Mouse (Mus musculus): ENCODE measurements at regions not wholly inside any gene's neighbourhood (a gene's known extent, or its start where the extent isn't known, plus 50 kb on each side); places are given as distances from the start of the nearest gene placed in this dataset.
"Not testable (repeated sequence)": the region's sequence is repeated elsewhere in the genome, so short reads cannot be mapped to it uniquely, and the experiment has no call there.

GRCm38 (mm10) chr8:78118493-78118892, 94.6 kb upstream of the Ttc29 start:
- 91% methylated on average over 9 of the region's 9 CpGs for WGBS
- H3K27me3 ChIP-seq (ENCODE audit: control insufficient read depth, insufficient read depth, low read length): no peaks in the 10 kb centered on the region
- H3K4me3 ChIP-seq (ENCODE audit: low read depth, low read length): no peak overlapping the region
- DNase-seq (ENCODE audit: low spot score) (no peak), ATAC-seq (ENCODE audit: low FRiP score) (no peak)
- H3K36me3 ChIP-seq (ENCODE audit: control insufficient read depth, insufficient read depth, low read length): no peaks in the 10 kb centered on the region
- H3K9ac ChIP-seq (ENCODE audit: low read depth, low read length): no peak overlapping the region
- H3K4me2 ChIP-seq (replicated peaks; ENCODE audit: low read depth, low read length): no peak overlapping the region
- H3K4me1 ChIP-seq (replicated peaks; ENCODE audit: control insufficient read depth, insufficient read depth, low read length): no peaks in the 10 kb centered on the region
- H3K9me3 ChIP-seq (ENCODE audit: control insufficient read depth, low read length): no peaks in the 10 kb centered on the region
- H3K27ac ChIP-seq (ENCODE audit: low read depth, low read length): no peak overlapping the region

DNA sequence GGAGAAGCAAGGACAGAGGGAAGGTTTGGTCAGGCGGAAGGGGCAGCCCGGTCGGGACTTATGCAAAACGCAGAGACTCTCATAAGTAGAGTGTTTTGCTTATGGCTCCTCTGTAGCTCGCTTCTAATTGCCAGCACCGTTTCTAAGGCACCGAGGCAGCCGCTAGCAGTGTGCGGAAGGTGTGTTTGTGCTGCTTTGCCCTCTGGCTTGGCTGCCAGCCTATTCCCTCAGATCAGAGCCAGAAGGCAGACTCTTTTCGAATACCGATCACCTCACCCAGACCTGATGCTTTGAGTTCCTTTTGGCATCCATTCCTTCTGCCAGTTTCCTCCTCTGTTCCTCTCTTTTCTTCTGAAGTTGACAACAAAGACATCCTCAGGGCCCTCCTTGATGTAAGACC, 93.4 kb upstream of the Ttc29 start:
- no peak overlapping the region for H3K4me2 ChIP-seq (replicated peaks; ENCODE audit: low read depth, low read length)
- no peaks in the 10 kb centered on the region for H3K27me3 ChIP-seq (ENCODE audit: control insufficient read depth, insufficient read depth, low read length)
- no peak for DNase-seq (ENCODE audit: low spot score)
- WGBS: 78% methylated on average over 11 of the region's 11 CpGs
- no peaks in the 10 kb centered on the region for H3K9me3 ChIP-seq (ENCODE audit: control insufficient read depth, low read length)
- no peak for ATAC-seq (ENCODE audit: low FRiP score)
- no peak overlapping the region for H3K9ac ChIP-seq (ENCODE audit: low read depth, low read length)
- no peaks in the 10 kb centered on the region for H3K4me1 ChIP-seq (replicated peaks; ENCODE audit: control insufficient read depth, insufficient read depth, low read length)
- H3K36me3 ChIP-seq (ENCODE audit: control insufficient read depth, insufficient read depth, low read length): no peaks in the 10 kb centered on the region
- H3K4me3 ChIP-seq (ENCODE audit: low read depth, low read length): no peak overlapping the region
- no peak overlapping the region for H3K27ac ChIP-seq (ENCODE audit: low read depth, low read length)

DNA sequence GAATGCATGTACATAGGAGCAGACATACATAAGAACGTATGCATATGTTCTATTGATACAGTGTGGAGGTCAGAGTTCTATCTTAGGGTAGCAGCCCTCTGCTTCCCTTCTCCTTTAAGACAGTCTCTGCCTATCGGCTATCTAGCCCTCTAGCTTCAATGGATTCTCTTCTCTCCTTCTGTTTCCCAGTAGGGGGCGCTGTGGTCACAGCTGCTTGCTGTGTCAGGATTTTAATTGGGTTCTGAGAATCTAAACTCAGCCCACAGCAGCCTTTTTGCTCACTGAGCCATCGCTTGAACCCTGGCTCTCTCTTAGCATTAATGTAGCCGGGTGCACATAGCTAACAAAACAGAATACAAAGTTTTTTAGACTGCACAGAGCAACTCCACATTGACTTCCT, 88.8 kb upstream of the Ttc29 start:
- Histone ChIP-seq H3K9ac (ENCODE audit: low read depth, low read length) (no peak overlapping the region), H3K9me3 (ENCODE audit: control insufficient read depth, low read length) (no peaks in the 10 kb centered on the region), H3K4me3 (ENCODE audit: low read depth, low read length) (no peak overlapping the region), H3K27ac (ENCODE audit: low read depth, low read length) (no peak overlapping the region), H3K36me3 (ENCODE audit: control insufficient read depth, insufficient read depth, low read length) (no peaks in the 10 kb centered on the region), H3K27me3 (ENCODE audit: control insufficient read depth, insufficient read depth, low read length) (no peaks in the 10 kb centered on the region), H3K4me1 (replicated peaks; ENCODE audit: control insufficient read depth, insufficient read depth, low read length) (no peaks in the 10 kb centered on the region), H3K4me2 (replicated peaks; ENCODE audit: low read depth, low read length) (no peak overlapping the region)
- DNase-seq (ENCODE audit: low spot score) (peak; percentile 62), ATAC-seq (ENCODE audit: low FRiP score) (no peak)
- 58% methylated on average over 5 of the region's 5 CpGs for WGBS

DNA sequence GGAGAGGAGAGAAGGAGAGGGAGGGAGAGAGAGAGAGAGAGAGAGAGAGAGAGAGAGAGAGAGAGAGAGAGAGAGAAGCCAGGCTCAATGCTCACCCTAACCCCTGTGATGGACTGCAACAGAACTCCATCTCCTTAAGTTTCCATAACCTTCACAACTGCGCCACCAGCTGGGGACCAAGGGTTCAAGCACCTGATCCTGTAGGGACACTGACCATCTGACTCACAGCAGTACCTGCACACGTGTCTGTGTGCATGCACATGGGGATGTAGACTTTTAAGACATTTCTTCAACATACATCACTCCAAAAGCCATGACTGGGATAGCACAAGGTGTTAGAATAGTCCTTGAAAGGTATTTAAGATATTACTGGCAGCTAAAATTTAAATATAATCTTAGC, 85.2 kb upstream of the Ttc29 start:
- H3K27ac ChIP-seq (ENCODE audit: low read depth, low read length): no peak overlapping the region
- ATAC-seq (ENCODE audit: low FRiP score) (no peak), DNase-seq (ENCODE audit: low spot score) (peak; percentile 39)
- H3K4me1 ChIP-seq (replicated peaks; ENCODE audit: control insufficient read depth, insufficient read depth, low read length): no peaks in the 10 kb centered on the region
- H3K4me3 ChIP-seq (ENCODE audit: low read depth, low read length): no peak overlapping the region
- no peak overlapping the region for H3K4me2 ChIP-seq (replicated peaks; ENCODE audit: low read depth, low read length)
- no peaks in the 10 kb centered on the region for H3K36me3 ChIP-seq (ENCODE audit: control insufficient read depth, insufficient read depth, low read length)
- H3K27me3 ChIP-seq (ENCODE audit: control insufficient read depth, insufficient read depth, low read length): no peaks in the 10 kb centered on the region
- H3K9me3 ChIP-seq (ENCODE audit: control insufficient read depth, low read length): no peaks in the 10 kb centered on the region
- 18% methylated on average over 2 of the region's 2 CpGs for WGBS
- no peak overlapping the region for H3K9ac ChIP-seq (ENCODE audit: low read depth, low read length)

DNA sequence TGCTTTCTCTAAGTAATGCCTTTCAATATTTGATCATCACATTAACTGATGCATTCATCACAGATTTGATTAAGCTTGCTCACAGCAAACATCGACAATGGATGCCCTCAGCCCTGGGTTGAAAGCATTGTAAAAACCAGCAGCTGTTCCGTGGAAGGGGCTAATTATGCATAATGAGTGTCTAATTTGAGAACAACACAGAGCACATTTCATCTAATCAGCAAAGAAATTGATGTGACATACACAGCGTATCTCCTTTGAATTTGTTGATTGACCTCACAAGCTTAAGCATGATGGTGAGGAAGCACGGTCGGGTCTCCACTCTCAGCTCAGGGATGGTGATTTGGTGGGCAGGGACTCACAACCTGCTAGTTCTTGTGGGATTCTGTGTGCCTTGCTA, 84.0 kb upstream of the Ttc29 start:
- Histone ChIP-seq H3K27ac (ENCODE audit: low read depth, low read length) (no peak overlapping the region), H3K9me3 (ENCODE audit: control insufficient read depth, low read length) (no peaks in the 10 kb centered on the region), H3K4me2 (replicated peaks; ENCODE audit: low read depth, low read length) (no peak overlapping the region), H3K27me3 (ENCODE audit: control insufficient read depth, insufficient read depth, low read length) (no peaks in the 10 kb centered on the region), H3K36me3 (ENCODE audit: control insufficient read depth, insufficient read depth, low read length) (no peaks in the 10 kb centered on the region), H3K4me3 (ENCODE audit: low read depth, low read length) (no peak overlapping the region), H3K4me1 (replicated peaks; ENCODE audit: control insufficient read depth, insufficient read depth, low read length) (no peaks in the 10 kb centered on the region), H3K9ac (ENCODE audit: low read depth, low read length) (no peak overlapping the region)
- peak; percentile 60; the same call in 1 of the 2 replicates for ATAC-seq (ENCODE audit: low FRiP score)
- WGBS: 52% methylated on average over 5 of the region's 5 CpGs
- no peak for DNase-seq (ENCODE audit: low spot score)

GRCm38 (mm10) chr8:78139514-78139913, 73.6 kb upstream of the Ttc29 start:
- not testable (repeated sequence) for H3K4me1 ChIP-seq (replicated peaks; ENCODE audit: control insufficient read depth, insufficient read depth, low read length); H3K27me3 ChIP-seq (ENCODE audit: control insufficient read depth, insufficient read depth, low read length); ATAC-seq (ENCODE audit: low FRiP score); H3K27ac ChIP-seq (ENCODE audit: low read depth, low read length); H3K36me3 ChIP-seq (ENCODE audit: control insufficient read depth, insufficient read depth, low read length); DNase-seq (ENCODE audit: low spot score); H3K4me3 ChIP-seq (ENCODE audit: low read depth, low read length); H3K9ac ChIP-seq (ENCODE audit: low read depth, low read length); H3K9me3 ChIP-seq (ENCODE audit: control insufficient read depth, low read length); H3K4me2 ChIP-seq (replicated peaks; ENCODE audit: low read depth, low read length)
- WGBS: 58% methylated on average over 13 of the region's 15 CpGs

DNA sequence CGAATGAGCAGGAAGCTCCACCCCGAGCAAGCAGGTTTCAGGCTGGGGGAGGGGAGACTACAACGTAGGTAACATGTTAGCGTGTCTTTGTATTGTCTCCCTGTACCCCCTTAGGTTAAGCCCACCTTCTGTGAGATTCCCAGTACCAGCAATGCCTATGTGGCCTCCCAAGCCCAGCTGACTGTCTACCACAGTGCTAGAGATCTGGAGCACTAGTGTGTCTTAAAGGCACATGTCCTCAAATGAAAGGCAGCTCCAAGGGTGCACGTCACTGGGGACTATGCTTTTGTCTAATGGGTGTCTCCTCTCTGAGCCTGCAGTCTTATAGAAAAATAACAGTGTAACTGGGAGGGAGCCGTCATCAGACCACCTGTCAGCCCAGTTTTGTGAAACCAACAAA, 65.9 kb upstream of the Ttc29 start:
- Histone ChIP-seq H3K27ac (ENCODE audit: low read depth, low read length) (no peak overlapping the region), H3K4me1 (replicated peaks; ENCODE audit: control insufficient read depth, insufficient read depth, low read length) (no peaks in the 10 kb centered on the region), H3K27me3 (ENCODE audit: control insufficient read depth, insufficient read depth, low read length) (no peaks in the 10 kb centered on the region), H3K9ac (ENCODE audit: low read depth, low read length) (no peak overlapping the region), H3K4me2 (replicated peaks; ENCODE audit: low read depth, low read length) (no peak overlapping the region), H3K9me3 (ENCODE audit: control insufficient read depth, low read length) (no peaks in the 10 kb centered on the region), H3K4me3 (ENCODE audit: low read depth, low read length) (no peak overlapping the region), H3K36me3 (ENCODE audit: control insufficient read depth, insufficient read depth, low read length) (no peaks in the 10 kb centered on the region)
- DNase-seq (ENCODE audit: low spot score) (no peak), ATAC-seq (ENCODE audit: low FRiP score) (no peak)
- WGBS: 58% methylated on average over 6 of the region's 6 CpGs

DNA sequence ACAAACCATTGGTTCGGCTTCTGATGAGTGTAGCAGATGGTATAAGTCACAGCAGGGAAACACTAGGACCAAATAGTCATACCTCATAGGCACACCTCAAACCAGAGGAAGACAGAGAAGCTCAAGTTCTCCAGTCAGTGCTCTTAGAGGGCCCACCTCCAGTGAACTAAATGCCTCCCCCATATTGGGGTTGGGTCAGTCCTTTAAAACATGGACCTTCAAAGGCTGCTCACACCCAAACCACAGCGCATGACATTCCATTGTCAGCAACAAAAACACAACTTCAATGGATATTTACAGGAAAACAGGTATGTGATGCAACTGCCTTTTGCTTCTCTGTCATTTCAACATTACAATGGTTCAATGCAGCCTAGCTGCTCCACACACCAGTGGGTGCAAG, 65.1 kb upstream of the Ttc29 start:
- Histone ChIP-seq H3K9ac (ENCODE audit: low read depth, low read length) (no peak overlapping the region), H3K27ac (ENCODE audit: low read depth, low read length) (no peak overlapping the region), H3K4me1 (replicated peaks; ENCODE audit: control insufficient read depth, insufficient read depth, low read length) (no peaks in the 10 kb centered on the region), H3K27me3 (ENCODE audit: control insufficient read depth, insufficient read depth, low read length) (no peaks in the 10 kb centered on the region), H3K36me3 (ENCODE audit: control insufficient read depth, insufficient read depth, low read length) (no peaks in the 10 kb centered on the region), H3K4me3 (ENCODE audit: low read depth, low read length) (no peak overlapping the region), H3K4me2 (replicated peaks; ENCODE audit: low read depth, low read length) (no peak overlapping the region), H3K9me3 (ENCODE audit: control insufficient read depth, low read length) (no peaks in the 10 kb centered on the region)
- ATAC-seq (ENCODE audit: low FRiP score): no peak
- 84% methylated on average over 2 of the region's 2 CpGs for WGBS
- DNase-seq (ENCODE audit: low spot score): no peak

- H3K36me3 ChIP-seq (ENCODE audit: control insufficient read depth, insufficient read depth, low read length): no peaks in the 10 kb centered on the region
- no peak overlapping the region for H3K4me3 ChIP-seq (ENCODE audit: low read depth, low read length)
- no peak overlapping the region for H3K9ac ChIP-seq (ENCODE audit: low read depth, low read length)
- WGBS: 39% methylated on average over 8 of the region's 8 CpGs
- no peaks in the 10 kb centered on the region for H3K27me3 ChIP-seq (ENCODE audit: control insufficient read depth, insufficient read depth, low read length)
- H3K4me1 ChIP-seq (replicated peaks; ENCODE audit: control insufficient read depth, insufficient read depth, low read length): no peaks in the 10 kb centered on the region
- ATAC-seq (ENCODE audit: low FRiP score) (no peak), DNase-seq (ENCODE audit: low spot score) (no peak)
- no peak overlapping the region for H3K4me2 ChIP-seq (replicated peaks; ENCODE audit: low read depth, low read length)
- no peak overlapping the region for H3K27ac ChIP-seq (ENCODE audit: low read depth, low read length)
- H3K9me3 ChIP-seq (ENCODE audit: control insufficient read depth, low read length): no peaks in the 10 kb centered on the region
These were observed 58.2 kb upstream of the Ttc29 start for GRCm38 (mm10) chr8:78154873-78155272.

All from hindbrain, embryonic 11.5 days (tissue).